Mouse (Mus musculus) ovary, adult 10 weeks (tissue): Measurements from ENCODE around the gene Fem1a. TPM values are rescaled to one million over a fixed set of nuclear protein-coding genes. Genes with fewer than 3 reads are reported as not detected.

Source experiments
- polyA plus RNA-seq: library from polyadenylated mRNA; stranded (reverse); fragments of 350-450 nt; fragmentation: Illumina TruSeq; extraction: RNeasy Lipid Tissue Mini Kit (QIAGEN cat#74804); gene quantifications from one replicate; pipeline ENCODE4 v1.2.3, GENCODE M21; 2014

Gene Fem1a
- polyA plus RNA-seq = 2.5 TPM

GRCm38 (mm10) chr17:56256239-56256881, at the start of gene Fem1a:
Gene Fem1a, plus strand, starts transcription at chr17:56256810.

GRCm38 (mm10) chr17:56218377-56219191, 38.0 kb upstream of the Fem1a start, which contains the start of gene Dpp9:
Gene Dpp9, minus strand, starts transcription at chr17:56218905.

GRCm38 (mm10) chr17:56276643-56277566, 20.3 kb downstream of the Fem1a start, which contains the start of gene Ticam1:
Gene Ticam1, minus strand, starts transcription at chr17:56276786.

GRCm38 (mm10) chr17:56292531-56293222, 36.1 kb downstream of the Fem1a start, which contains the start of gene Plin3:
Gene Plin3, minus strand, starts transcription at chr17:56292873.

GRCm38 (mm10) chr17:56300186-56300585, 43.6 kb downstream of the Fem1a start, which contains the start of gene Arrdc5:
Gene Arrdc5, minus strand, starts transcription at chr17:56300286.

GRCm38 (mm10) chr17:56303160-56303846, 46.7 kb downstream of the Fem1a start, which contains the start of gene Uhrf1:
Gene Uhrf1, plus strand, starts transcription at chr17:56303321.

Other genes starting within 250 kb of the Fem1a start
- gene Sh3gl1, start 220.2 kb upstream of the Fem1a start, polyA plus RNA-seq = 0.14 TPM
- 1.6 TPM for gene Chaf1a, start 216.4 kb upstream of the Fem1a start, polyA plus RNA-seq
- gene Ubxn6, start 181.8 kb upstream of the Fem1a start, polyA plus RNA-seq = 17.7 TPM
- gene Hdgfl2, start 177.2 kb upstream of the Fem1a start, polyA plus RNA-seq = 2.6 TPM
- 2.3 TPM for gene Plin4, start 147.0 kb upstream of the Fem1a start, polyA plus RNA-seq
- gene Plin5, start 139.2 kb upstream of the Fem1a start, polyA plus RNA-seq = 0.46 TPM
- not detected for gene Lrg1, start 134.8 kb upstream of the Fem1a start, polyA plus RNA-seq
- gene Sema6b, start 116.5 kb upstream of the Fem1a start, polyA plus RNA-seq = not detected
- 0.88 TPM for gene Tnfaip8l1, start 94.3 kb upstream of the Fem1a start, polyA plus RNA-seq
- gene Mydgf, start 72.9 kb upstream of the Fem1a start, polyA plus RNA-seq = 14.9 TPM
- not detected for gene Dpp9, start 37.9 kb upstream of the Fem1a start, polyA plus RNA-seq
- 0.20 TPM for gene Ticam1, start 20.0 kb downstream of the Fem1a start, polyA plus RNA-seq
- 22.7 TPM for gene Plin3, start 36.1 kb downstream of the Fem1a start, polyA plus RNA-seq
- gene Arrdc5, start 43.5 kb downstream of the Fem1a start, polyA plus RNA-seq = not detected
- gene Uhrf1, start 46.5 kb downstream of the Fem1a start, polyA plus RNA-seq = 26.4 TPM
- gene Kdm4b, start 69.3 kb downstream of the Fem1a start, polyA plus RNA-seq = 1.2 TPM
- gene Ptprs, start 219.7 kb downstream of the Fem1a start, polyA plus RNA-seq = 1.1 TPM